8 mouse cellular contexts compared by ENCODE assay signal in the genomic region with DNA sequence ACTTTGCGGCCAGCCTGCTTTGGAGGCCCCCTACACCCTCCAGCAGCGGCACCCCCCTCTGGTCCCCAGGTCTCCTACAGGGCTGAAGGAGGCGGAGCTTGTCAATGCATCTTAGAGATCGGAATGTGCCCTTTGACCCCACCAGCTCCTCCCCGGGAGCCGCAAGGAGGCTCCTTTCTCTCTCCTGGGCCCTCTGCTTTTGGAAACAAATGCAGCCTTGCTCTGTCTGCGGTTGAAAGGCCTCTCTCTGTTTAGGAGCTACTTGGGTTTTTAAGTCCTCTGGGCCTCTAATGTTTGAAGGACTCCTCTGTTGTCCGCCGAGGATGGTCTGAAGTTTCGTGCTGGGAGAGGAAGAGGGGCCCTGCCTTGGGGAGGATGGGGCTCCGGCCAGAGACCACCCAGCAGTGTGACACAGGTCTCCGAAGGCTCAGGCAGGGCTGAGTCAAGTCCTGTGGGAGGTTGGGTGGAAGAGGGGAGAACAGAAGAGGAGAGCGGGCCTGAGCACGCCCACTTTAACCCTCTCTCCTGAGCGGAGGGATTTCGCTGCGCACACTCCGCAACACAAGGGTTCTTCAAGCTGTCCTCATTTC.
DNase-seq lines count a peak whose midpoint lies in the region; ATAC-seq lines count a peak whose summit lies in the region.

No protein-coding gene starts in this region.

- peaks cover 7% of the 10 kb centered on the region for H3K9me3 ChIP-seq in heart, embryonic 10.5 days
- peaks cover 3% of the 10 kb centered on the region; the same call in 1 of the 2 replicates for H3K9me3 ChIP-seq in intestine, embryonic 14.5 days (ENCODE audit: control insufficient read depth, low read length)
- peaks cover 5% of the 10 kb centered on the region; the same call in 1 of the 2 replicates for H3K9me3 ChIP-seq in midbrain, embryonic 12.5 days

- peak overlapping the region; percentile 34 for H3K9ac ChIP-seq in intestine, embryonic 14.5 days (ENCODE audit: low read length)
- H3K9ac ChIP-seq in midbrain, embryonic 12.5 days (replicated peaks), result peak overlapping the region; percentile 32; the same call in 1 of the 2 replicates

- WGBS in heart, embryonic 10.5 days, result 14% methylated on average over 18 of the region's 18 CpGs
- WGBS in intestine, embryonic 14.5 days, result 8% methylated on average over 18 of the region's 18 CpGs
- WGBS in midbrain, embryonic 12.5 days, result 3% methylated on average over 18 of the region's 18 CpGs

- DNase-seq in heart, embryonic 10.5 days (ENCODE audit: low spot score), result no peak
- DNase-seq in heart, postnatal 14 days, result no peak
- DNase-seq in embryo, embryonic 10 days (ENCODE audit: low spot score), result peak; percentile 94
- DNase-seq in intestine, embryonic 14.5 days (ENCODE audit: low spot score), result peak; percentile 76
- no peak for DNase-seq in Muller cell, postnatal 12 days (ENCODE audit: inconsistent ontology term)
- no peak for DNase-seq in frontal cortex, postnatal 10 days (ENCODE audit: low spot score in 2 of 2)
- no peak for DNase-seq in layer of hippocampus, postnatal 25 days (ENCODE audit: extremely low spot score in 1 of 2, low spot score in 1 of 2)

- peak; percentile 79 for ATAC-seq in intestine, embryonic 14.5 days (replicated peaks; ENCODE audit: low FRiP score, low TSS enrichment, low read depth)
- peak; percentile 71 for ATAC-seq in midbrain, embryonic 12.5 days (ENCODE audit: low FRiP score, low read depth)

- no peaks in the 10 kb centered on the region for H3K36me3 ChIP-seq in heart, embryonic 10.5 days
- H3K36me3 ChIP-seq in intestine, embryonic 14.5 days (ENCODE audit: control insufficient read depth, insufficient read depth, low read length), result no peaks in the 10 kb centered on the region
- H3K36me3 ChIP-seq in midbrain, embryonic 12.5 days, result no peaks in the 10 kb centered on the region

- H3K27me3 ChIP-seq in heart, embryonic 10.5 days (ENCODE audit: insufficient read depth, poor library complexity, severe bottlenecking), result peaks cover 42% of the 10 kb centered on the region
- H3K27me3 ChIP-seq in intestine, embryonic 14.5 days (replicated peaks; ENCODE audit: control insufficient read depth, insufficient read depth, low read length), result no peaks in the 10 kb centered on the region
- H3K27me3 ChIP-seq in midbrain, embryonic 12.5 days, result peaks cover 36% of the 10 kb centered on the region

- intact Hi-C loops in heart, postnatal 14 days (cut with DNase I), result no loop called here

- peak overlapping the region; percentile 38 for H3K4me2 ChIP-seq in intestine, embryonic 14.5 days (ENCODE audit: low read length)
- peak overlapping the region; percentile 19; the same call in 1 of the 2 replicates for H3K4me2 ChIP-seq in midbrain, embryonic 12.5 days (replicated peaks)

- H3K4me1 ChIP-seq in heart, embryonic 10.5 days, result peaks cover 22% of the 10 kb centered on the region
- H3K4me1 ChIP-seq in intestine, embryonic 14.5 days (replicated peaks; ENCODE audit: control insufficient read depth, insufficient read depth, low read length), result peaks cover 15% of the 10 kb centered on the region
- H3K4me1 ChIP-seq in midbrain, embryonic 12.5 days, result peaks cover 35% of the 10 kb centered on the region

- H3K27ac ChIP-seq in heart, embryonic 10.5 days, result peak overlapping the region; percentile 85
- H3K27ac ChIP-seq in intestine, embryonic 14.5 days (ENCODE audit: low read depth), result peak overlapping the region; percentile 95
- H3K27ac ChIP-seq in midbrain, embryonic 12.5 days (replicated peaks), result peak overlapping the region; percentile 83

- H3K4me3 ChIP-seq in heart, embryonic 10.5 days, result peak overlapping the region; percentile 39
- no peak overlapping the region for H3K4me3 ChIP-seq in intestine, embryonic 14.5 days (ENCODE audit: low read depth, low read length)
- H3K4me3 ChIP-seq in midbrain, embryonic 12.5 days, result no peak overlapping the region

Comparison
In these comparisons a context has a peak if more than half of its experiments do, and no peak if none do; other contexts are left out.
1. DNase-seq: peak in embryo, embryonic 10 days (single experiment) and intestine, embryonic 14.5 days (single experiment); none in heart, embryonic 10.5 days (single experiment), heart, postnatal 14 days (0 of 2), Muller cell, postnatal 12 days (single experiment), frontal cortex, postnatal 10 days (0 of 2) and layer of hippocampus, postnatal 25 days (0 of 2).
2. Peak in every context shown above with its lines, with median percentiles within 50 percentile points of each other: H3K27ac ChIP-seq.